In genomic region chr3:108653710-108654379, GRCm38 (mm10) we compare ENCODE assay signal across 8 mouse cellular contexts. TPM values are rescaled to one million over a fixed set of nuclear protein-coding genes. Genes with fewer than 3 reads are reported as not detected.
DNase-seq lines count a peak whose midpoint lies in the region; ATAC-seq and TF ChIP-seq lines count a peak whose summit lies in the region.

TSS of gene Clcc1 (plus strand) at chr3:108653913.

- peaks cover 13% of the 10 kb centered on the region for H3K4me1 ChIP-seq in heart, embryonic 12.5 days (replicated peaks)
- peaks cover 8% of the 10 kb centered on the region for H3K4me1 ChIP-seq in kidney, postnatal 0 days (replicated peaks; ENCODE audit: insufficient read depth, low read length)
- peaks cover 12% of the 10 kb centered on the region for H3K4me1 ChIP-seq in liver, embryonic 11.5 days (replicated peaks; ENCODE audit: control insufficient read depth, insufficient read depth, low read length)
- H3K4me1 ChIP-seq in stomach, embryonic 14.5 days (ENCODE audit: control insufficient read depth, insufficient read depth, low read length) = peaks cover 8% of the 10 kb centered on the region; the same call in 1 of the 2 replicates

- H3K9me3 ChIP-seq in heart, embryonic 12.5 days (replicated peaks) = no peaks in the 10 kb centered on the region
- H3K9me3 ChIP-seq in kidney, postnatal 0 days (replicated peaks; ENCODE audit: low read length) = no peaks in the 10 kb centered on the region
- no peaks in the 10 kb centered on the region for H3K9me3 ChIP-seq in liver, embryonic 11.5 days (ENCODE audit: control insufficient read depth, low read length)
- no peaks in the 10 kb centered on the region for H3K9me3 ChIP-seq in stomach, embryonic 14.5 days (ENCODE audit: control insufficient read depth, low read depth, low read length)

- H3K36me3 ChIP-seq in heart, embryonic 12.5 days = 0 out of 2 replicates have a peak, but pooled peaks cover 4% of the 10 kb centered on the region
- H3K36me3 ChIP-seq in kidney, postnatal 0 days (ENCODE audit: insufficient read depth, low read length) = no peaks in the 10 kb centered on the region
- H3K36me3 ChIP-seq in liver, embryonic 11.5 days (ENCODE audit: control insufficient read depth, insufficient read depth, low read length) = no peaks in the 10 kb centered on the region
- no peaks in the 10 kb centered on the region for H3K36me3 ChIP-seq in stomach, embryonic 14.5 days (ENCODE audit: control insufficient read depth, insufficient read depth, low read length)

- peak; percentile 97 for DNase-seq in CD4-positive helper T cell, adult 2 months (ENCODE audit: low read depth, low spot score)
- DNase-seq in brain, embryonic 18.5 days (ENCODE audit: low read depth, low spot score) = peak; percentile 81
- peak; percentile 94 for DNase-seq in kidney, postnatal 0 days (ENCODE audit: low spot score)
- peak; percentile 97 for DNase-seq in liver, embryonic 11.5 days (ENCODE audit: low spot score)
- DNase-seq in naive thymus-derived CD4-positive, alpha-beta T cell, adult 2 months (ENCODE audit: low read depth) = peak; percentile 95

- peak within 1 kb of the TSS; percentile 79; the same call in 1 of the 2 replicates for H3K27ac ChIP-seq in heart, embryonic 12.5 days (ENCODE audit: poor library complexity, severe bottlenecking)
- peak within 1 kb of the TSS; percentile 75 for H3K27ac ChIP-seq in kidney, postnatal 0 days
- peak within 1 kb of the TSS; percentile 82; the same call in 1 of the 2 replicates for H3K27ac ChIP-seq in liver, embryonic 11.5 days (ENCODE audit: low read depth, low read length)
- H3K27ac ChIP-seq in stomach, embryonic 14.5 days (ENCODE audit: low read length) = peak within 1 kb of the TSS; percentile 58; the same call in 1 of the 2 replicates

- under 1% methylated on average over 57 of the region's 57 CpGs for WGBS in heart, embryonic 12.5 days
- WGBS in kidney, postnatal 0 days = under 1% methylated on average over 57 of the region's 57 CpGs
- 0% methylated on average over 57 of the region's 57 CpGs for WGBS in liver, embryonic 11.5 days
- WGBS in stomach, embryonic 14.5 days = under 1% methylated on average over 57 of the region's 57 CpGs

- peak within 1 kb of the TSS; percentile 97 for H3K9ac ChIP-seq in heart, embryonic 12.5 days
- H3K9ac ChIP-seq in kidney, postnatal 0 days (ENCODE audit: low read depth, low read length) = peak within 1 kb of the TSS; percentile 83
- H3K9ac ChIP-seq in liver, embryonic 11.5 days (ENCODE audit: low read depth, low read length) = peak within 1 kb of the TSS; percentile 85
- peak within 1 kb of the TSS; percentile 74 for H3K9ac ChIP-seq in stomach, embryonic 14.5 days (replicated peaks; ENCODE audit: low read depth, low read length)

- no peak for TF ChIP-seq CTCF in kidney, postnatal 0 days (IDR thresholded peaks at IDR 0.05; ENCODE audit: low read depth)

- H3K4me2 ChIP-seq in heart, embryonic 12.5 days = peak within 1 kb of the TSS; percentile 78
- H3K4me2 ChIP-seq in kidney, postnatal 0 days (ENCODE audit: low read length) = peak within 1 kb of the TSS; percentile 64
- H3K4me2 ChIP-seq in liver, embryonic 11.5 days = peak within 1 kb of the TSS; percentile 84
- H3K4me2 ChIP-seq in stomach, embryonic 14.5 days (replicated peaks; ENCODE audit: low read depth, low read length) = peak within 1 kb of the TSS; percentile 65

- peak within 1 kb of the TSS; percentile 98 for H3K4me3 ChIP-seq in heart, embryonic 12.5 days
- peak within 1 kb of the TSS; percentile 70 for H3K4me3 ChIP-seq in kidney, postnatal 0 days (replicated peaks; ENCODE audit: low read depth, low read length)
- H3K4me3 ChIP-seq in liver, embryonic 11.5 days (ENCODE audit: low read depth, low read length) = peak within 1 kb of the TSS; percentile 77
- peak within 1 kb of the TSS; percentile 65 for H3K4me3 ChIP-seq in stomach, embryonic 14.5 days (ENCODE audit: low read depth, low read length)

- ATAC-seq in erythroid progenitor cell, adult 5-6 weeks (replicated peaks; ENCODE audit: low FRiP score, poor library complexity, severe bottlenecking) = peak; percentile 94
- ATAC-seq in heart, embryonic 12.5 days (ENCODE audit: insufficient number of reproducible peaks, low FRiP score) = peak; percentile 97
- peak; percentile 98 for ATAC-seq in kidney, postnatal 0 days (replicated peaks; ENCODE audit: low FRiP score, low read depth)
- peak; percentile 98 for ATAC-seq in liver, embryonic 11.5 days (replicated peaks; ENCODE audit: low FRiP score)
- ATAC-seq in stomach, embryonic 14.5 days (ENCODE audit: insufficient number of reproducible peaks, insufficient read depth, low FRiP score, low read depth) = peak; percentile 96

- H3K27me3 ChIP-seq in heart, embryonic 12.5 days (replicated peaks) = no peaks in the 10 kb centered on the region
- no peaks in the 10 kb centered on the region for H3K27me3 ChIP-seq in kidney, postnatal 0 days (ENCODE audit: insufficient read depth, low read length)
- H3K27me3 ChIP-seq in liver, embryonic 11.5 days (replicated peaks; ENCODE audit: control insufficient read depth, insufficient read depth, low read length) = no peaks in the 10 kb centered on the region
- H3K27me3 ChIP-seq in stomach, embryonic 14.5 days (ENCODE audit: control insufficient read depth, insufficient read depth, low read length) = no peaks in the 10 kb centered on the region

RNA-seq across cellular contexts. Expression of gene Clcc1, which starts in this region (rescaled TPM):
- 11.2 and 22.2 TPM in 2 replicates for total RNA-seq in erythroid progenitor cell, adult 5-6 weeks (2015; ENCODE audit: low replicate concordance)
- 57.4 and 62.3 TPM in 2 replicates for total RNA-seq in erythroid progenitor cell, adult 5-6 weeks (2017; ENCODE audit: low replicate concordance)
- 46.0 and 46.7 TPM in 2 replicates for polyA plus RNA-seq in heart, embryonic 12.5 days (2016; fragmentation: Nextera tagmentation; extraction: Ambion mirVana)
- polyA plus RNA-seq in kidney, postnatal 0 days (2015; fragmentation: Nextera tagmentation; extraction: Ambion mirVana) = 64.8 and 65.8 TPM in 2 replicates
- polyA plus RNA-seq in liver, embryonic 11.5 days (2014; fragmentation: Nextera tagmentation; extraction: Ambion mirVana) = 65.4 and 69.9 TPM in 2 replicates
- polyA plus RNA-seq in stomach, embryonic 14.5 days (2014; fragmentation: Nextera tagmentation; extraction: Ambion mirVana) = 83.0 and 87.1 TPM in 2 replicates

Comparison
In these comparisons a context has a peak if more than half of its experiments do, and no peak if none do; other contexts are left out.
1. Peak in every context shown above with its lines: DNase-seq, ATAC-seq, H3K4me3 ChIP-seq and H3K27ac ChIP-seq.